Mouse (Mus musculus): Measurements from ENCODE around the gene Nes. TPM values are rescaled to one million over a fixed set of nuclear protein-coding genes. Genes with fewer than 3 reads are reported as not detected.

The Nes gene
- 10 to 100 TPM; 56.4 to 62.4 TPM for total RNA-seq (2021)

- peak; percentile 83 to 84 for DNase-seq
- intact Hi-C loops (cut with DNase I), result loop anchor here (1.0 kb wide), 2 partner anchors 16 to 100 kb away; no protein-coding TSS in a partner anchor
Observed at GRCm38 (mm10) chr3:87970939-87971488, at the start of gene Nes. Gene Nes, plus strand, starts transcription at chr3:87971078.

- intact Hi-C loops (cut with DNase I), result no loop called here
- DNase-seq, result no peak
Observed at GRCm38 (mm10) chr3:87924996-87925395, 45.9 kb upstream of the Nes start.

- intact Hi-C loops (cut with DNase I), result no loop called here
- no peak for DNase-seq
Observed at GRCm38 (mm10) chr3:87927452-87927851, 43.4 kb upstream of the Nes start.

DNA sequence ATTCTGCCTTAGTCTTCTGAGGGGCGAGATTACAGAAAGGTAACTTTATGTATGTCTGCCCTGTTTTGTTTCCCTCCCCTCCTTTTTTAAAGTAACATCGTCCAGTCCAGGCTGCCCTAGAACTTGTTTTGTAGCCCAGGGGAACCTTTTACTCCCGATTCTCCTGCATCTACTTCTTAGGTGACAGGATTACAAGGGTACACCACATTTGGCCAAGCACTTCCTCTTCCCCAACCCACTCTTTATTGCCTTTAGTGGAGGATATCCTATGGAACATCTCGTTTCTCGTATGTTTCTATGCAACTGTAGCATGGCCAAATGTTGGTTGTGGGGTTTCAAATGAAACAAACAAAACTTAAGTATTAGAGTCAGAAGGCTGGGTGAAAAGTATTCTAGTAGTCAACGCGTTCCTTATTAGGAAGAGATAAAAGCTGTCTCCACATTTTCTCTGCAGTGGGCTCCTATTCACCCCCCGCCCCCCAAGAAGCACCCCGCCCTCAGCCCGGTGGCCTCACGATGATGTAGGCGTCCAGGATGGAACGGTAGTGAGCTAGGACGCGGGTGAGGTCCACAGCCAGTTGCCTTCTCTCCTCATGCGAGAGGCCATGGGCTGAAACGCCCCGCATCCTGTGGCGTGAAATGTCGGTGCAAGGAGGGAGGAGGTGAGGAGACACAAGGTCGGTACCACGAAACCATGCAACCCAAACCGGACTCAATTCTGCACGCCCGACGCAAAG, 41.4 kb upstream of the Nes start:
- no peak for DNase-seq
- intact Hi-C loops (cut with DNase I), result no loop called here

GRCm38 (mm10) chr3:87930078-87930795, 40.6 kb upstream of the Nes start, which contains the start of the genes Isg20l2 and Rrnad1:
Gene Isg20l2, plus strand, starts transcription at chr3:87930314.
Gene Rrnad1, minus strand, starts transcription at chr3:87930717.
- DNase-seq, result peak; percentile 98 to 99
- intact Hi-C loops (cut with DNase I), result no loop called here

DNA sequence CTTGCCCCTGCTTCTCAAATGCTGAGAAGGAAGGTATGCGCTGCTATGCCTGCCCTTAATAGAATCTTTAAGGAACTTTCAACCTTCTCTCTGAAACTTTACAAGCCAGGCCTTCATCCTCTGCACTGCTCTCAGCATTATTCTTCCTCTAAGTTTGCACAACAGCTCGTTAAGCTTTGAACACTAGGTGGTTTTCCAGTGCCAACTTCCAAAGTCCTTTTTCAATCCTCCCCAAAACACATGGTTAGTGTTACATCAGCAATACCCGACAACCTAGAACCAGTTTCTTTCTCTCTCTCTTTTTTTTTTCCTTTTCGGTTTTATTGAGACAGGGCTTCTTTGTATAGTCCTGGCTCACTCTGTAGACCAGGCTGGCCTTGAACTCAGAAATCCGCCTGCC, 36.9 kb upstream of the Nes start:
- DNase-seq, result no peak
- intact Hi-C loops (cut with DNase I), result loop anchor here (2.0 kb wide), 1 partner anchor 135 kb away; no protein-coding TSS in a partner anchor

DNA sequence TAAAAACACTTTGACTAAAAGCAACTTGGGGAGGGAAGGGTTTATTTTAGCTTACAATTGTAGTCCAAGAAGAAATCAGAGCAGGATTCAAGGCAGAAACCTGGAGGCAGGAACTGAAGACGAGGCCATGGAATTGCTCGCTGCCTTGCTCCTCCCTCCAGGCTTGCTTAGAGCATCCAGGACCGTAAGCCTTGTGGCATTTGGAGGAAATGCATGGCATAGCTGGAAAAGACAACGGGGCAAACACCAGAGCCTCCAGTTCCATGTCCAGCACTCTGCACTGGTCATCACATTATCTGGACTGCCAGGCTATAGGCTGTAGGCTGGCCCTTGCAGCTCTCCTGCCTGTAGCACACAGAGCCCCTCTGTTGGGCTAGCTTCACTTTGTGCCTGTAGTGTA, 36.4 kb upstream of the Nes start:
- intact Hi-C loops (cut with DNase I), result loop anchor here (2.0 kb wide), 1 partner anchor 134 kb away; no protein-coding TSS in a partner anchor
- DNase-seq, result no peak

GRCm38 (mm10) chr3:87935201-87935600, 35.7 kb upstream of the Nes start:
- DNase-seq, result no peak
- intact Hi-C loops (cut with DNase I), result loop anchor here (1.0 to 2.0 kb wide), 2 partner anchors 26 to 134 kb away; no protein-coding TSS in a partner anchor

DNA sequence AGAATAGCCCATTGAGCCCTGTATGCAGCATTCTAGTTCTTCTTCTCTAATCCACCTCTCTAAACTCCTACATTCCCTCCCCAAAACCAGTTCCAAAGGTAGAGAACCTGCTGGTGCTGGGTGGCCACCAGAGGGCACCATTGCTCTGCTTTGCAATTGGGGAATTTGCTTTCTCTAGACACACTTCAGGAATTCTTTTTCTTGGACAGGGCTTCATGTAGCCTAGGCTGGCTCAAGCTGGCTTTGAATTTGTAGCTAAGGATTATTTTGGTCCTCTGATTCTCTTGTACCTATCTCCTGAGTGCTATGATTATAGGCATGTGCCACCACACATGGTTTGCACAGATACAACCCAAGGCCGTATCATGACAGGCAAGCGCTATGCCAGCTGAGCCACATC, 35.1 kb upstream of the Nes start:
- intact Hi-C loops (cut with DNase I), result loop anchor here (1.0 to 2.0 kb wide), 3 partner anchors 26 to 133 kb away; no protein-coding TSS in a partner anchor

GRCm38 (mm10) chr3:87940611-87941010, 30.3 kb upstream of the Nes start:
- intact Hi-C loops (cut with DNase I), result no loop called here
- no peak for DNase-seq

More for the DNA sequence above, 35.1 kb upstream of the Nes start:
- DNase-seq, result peak; percentile 83 to 91

DNA sequence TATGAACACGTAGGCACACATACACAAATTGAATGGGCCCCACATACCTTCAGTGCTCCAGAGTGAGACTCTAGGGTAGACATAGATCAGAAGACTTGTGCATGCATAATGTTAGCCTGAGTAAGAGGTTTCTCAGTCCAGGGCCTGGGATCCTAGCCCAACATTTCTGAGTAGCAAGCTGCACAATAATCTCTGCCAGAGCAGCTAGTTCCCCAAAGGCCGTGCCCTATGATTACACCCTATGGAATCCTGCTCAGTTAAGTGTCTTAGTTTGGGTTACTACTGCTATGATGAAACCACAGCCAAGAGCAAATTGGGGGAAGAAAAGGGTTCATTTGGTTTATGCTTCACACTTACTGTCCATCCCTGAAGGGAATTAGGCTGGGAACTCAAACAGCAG, 28.4 kb upstream of the Nes start:
- intact Hi-C loops (cut with DNase I), result loop anchor here (2.0 kb wide), 1 partner anchor 58 kb away; the partner anchor contains the start of gene Bcan
- no peak for DNase-seq

GRCm38 (mm10) chr3:87943586-87943985, 27.3 kb upstream of the Nes start:
- intact Hi-C loops (cut with DNase I), result loop anchor here (2.0 kb wide), 1 partner anchor 57 kb away; the partner anchor contains the start of gene Bcan

DNA sequence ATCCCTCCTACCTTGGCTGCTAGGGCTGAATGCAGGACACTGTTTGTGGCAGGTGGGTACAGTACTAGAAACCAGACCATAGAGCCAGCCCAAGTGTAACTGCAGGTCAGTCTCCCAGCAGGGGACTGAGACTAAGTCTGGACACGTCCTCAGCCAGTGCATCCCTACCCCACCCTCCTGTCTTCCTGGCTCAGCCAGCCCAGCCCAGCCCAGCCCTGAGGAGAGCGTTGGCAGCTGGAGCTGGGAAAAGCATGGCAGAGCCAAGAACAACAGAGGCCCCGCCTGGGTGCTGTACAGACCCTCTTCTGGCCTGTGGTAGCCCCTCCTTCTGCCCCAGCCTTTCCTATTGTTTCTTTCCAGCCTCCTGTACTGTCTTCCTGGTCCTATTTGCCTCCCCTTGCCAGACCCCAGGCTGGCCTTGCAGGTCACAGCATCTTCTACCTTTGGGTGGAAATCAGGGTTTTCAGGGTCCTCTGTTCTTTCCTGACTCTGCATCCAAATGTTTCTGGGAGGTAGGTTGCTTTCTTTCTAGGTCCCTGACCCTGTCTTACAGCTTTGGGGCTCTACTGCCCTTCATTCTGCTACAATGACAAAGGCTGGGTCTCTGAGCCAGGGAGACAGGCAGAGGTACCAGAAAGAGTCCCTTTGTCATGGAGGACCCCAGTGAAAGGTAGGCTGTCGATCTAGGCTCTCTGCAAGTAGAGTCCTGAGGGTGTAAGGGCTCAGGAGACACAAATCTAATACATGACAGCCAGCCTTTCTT, 25.9 kb upstream of the Nes start:
- intact Hi-C loops (cut with DNase I), result no loop called here
- peak; percentile 46 to 49 for DNase-seq

More at GRCm38 (mm10) chr3:87943586-87943985, 27.3 kb upstream of the Nes start:
- no peak for DNase-seq

DNA sequence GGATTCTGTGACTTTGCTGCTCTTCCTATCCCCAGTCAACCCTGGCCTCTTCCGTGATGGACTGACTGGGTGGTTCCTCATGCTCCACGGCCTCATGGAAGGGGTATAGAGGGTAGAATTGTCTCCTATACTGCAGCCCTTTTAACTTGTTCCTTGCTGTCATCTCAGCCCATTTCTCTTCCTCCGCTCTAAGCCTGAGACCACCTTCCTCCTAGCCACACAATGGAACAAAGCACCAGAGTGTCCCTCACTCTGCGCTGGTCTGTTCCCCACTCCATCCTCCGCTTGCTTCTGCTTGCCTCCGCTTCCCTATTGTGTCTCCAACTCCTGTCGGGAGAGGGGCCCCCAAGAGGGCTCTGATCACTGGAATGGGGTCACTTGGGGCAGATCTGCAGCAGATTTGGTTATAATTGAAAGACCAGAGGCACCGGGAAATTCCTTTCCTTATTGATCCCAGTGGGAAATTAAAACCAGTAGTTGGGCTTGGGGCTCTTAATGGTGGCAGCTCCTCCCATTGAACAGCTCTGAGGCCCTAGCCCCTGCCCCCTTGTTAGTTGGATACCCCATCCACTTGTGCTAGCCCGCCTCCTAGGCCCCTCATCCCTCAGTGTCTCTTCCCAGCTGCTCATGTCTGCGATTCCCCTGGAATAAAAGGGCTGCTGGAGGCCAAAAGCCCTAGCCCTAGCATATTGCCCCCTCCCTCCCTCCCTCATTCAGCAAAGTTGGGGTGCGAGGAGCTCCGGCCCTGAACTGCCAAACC, 24.9 kb upstream of the Nes start:
- no peak for DNase-seq
- intact Hi-C loops (cut with DNase I), result no loop called here

DNA sequence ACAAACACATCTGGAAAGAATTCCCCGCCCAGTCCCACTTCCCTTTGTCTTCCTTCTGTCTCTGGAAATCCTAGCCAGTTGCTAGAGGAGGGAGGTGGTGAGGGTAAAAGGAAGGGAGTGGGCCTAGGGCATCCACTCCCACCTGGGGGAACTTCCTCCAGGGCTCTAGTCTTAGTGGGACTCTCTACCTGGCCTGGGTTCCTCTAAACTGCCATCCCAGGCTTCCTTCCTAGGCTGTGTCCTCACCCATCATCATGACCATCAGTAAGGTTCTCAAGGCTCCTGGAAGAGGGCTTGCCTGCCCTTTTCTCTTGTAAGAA, 24.4 kb upstream of the Nes start:
- intact Hi-C loops (cut with DNase I), result no loop called here
- DNase-seq, result no peak

DNA sequence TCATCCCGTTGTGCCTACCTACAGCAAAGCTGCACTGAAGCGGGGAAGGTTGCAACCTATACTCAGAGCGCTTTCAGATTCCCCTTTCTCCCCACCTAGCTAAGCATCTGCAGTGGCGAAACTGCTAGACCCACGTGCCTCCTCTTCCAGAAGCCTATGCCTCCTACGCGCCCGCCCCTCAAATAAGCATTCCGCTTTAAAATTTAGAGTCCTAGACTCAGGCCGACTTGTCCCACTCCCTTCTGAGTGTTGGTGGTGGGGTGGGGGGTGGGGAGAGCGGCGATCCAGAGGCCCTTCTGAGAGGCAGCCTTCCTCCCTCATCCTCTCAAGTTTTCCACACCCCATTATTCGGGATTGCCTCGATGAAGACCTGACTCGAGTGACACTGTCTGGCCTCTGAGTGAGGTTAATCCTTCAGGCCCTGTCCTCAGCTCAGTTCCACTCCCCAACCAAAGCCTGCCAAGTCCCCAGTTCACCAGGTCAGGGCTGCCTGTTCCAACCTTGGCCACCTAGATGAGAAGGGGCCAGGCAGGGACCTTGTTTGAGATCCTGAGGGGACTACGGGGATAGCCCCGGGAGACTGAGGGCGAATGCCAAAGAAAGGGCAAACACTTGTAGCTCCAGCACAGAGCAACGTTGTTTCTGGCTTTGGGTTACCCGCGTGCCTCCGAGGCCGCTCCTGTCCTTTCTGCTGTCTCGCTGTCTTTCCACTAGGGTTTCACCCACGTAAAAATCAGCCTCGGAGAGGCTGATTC, 23.6 kb upstream of the Nes start:
- no peak for DNase-seq
- intact Hi-C loops (cut with DNase I), result no loop called here

DNA sequence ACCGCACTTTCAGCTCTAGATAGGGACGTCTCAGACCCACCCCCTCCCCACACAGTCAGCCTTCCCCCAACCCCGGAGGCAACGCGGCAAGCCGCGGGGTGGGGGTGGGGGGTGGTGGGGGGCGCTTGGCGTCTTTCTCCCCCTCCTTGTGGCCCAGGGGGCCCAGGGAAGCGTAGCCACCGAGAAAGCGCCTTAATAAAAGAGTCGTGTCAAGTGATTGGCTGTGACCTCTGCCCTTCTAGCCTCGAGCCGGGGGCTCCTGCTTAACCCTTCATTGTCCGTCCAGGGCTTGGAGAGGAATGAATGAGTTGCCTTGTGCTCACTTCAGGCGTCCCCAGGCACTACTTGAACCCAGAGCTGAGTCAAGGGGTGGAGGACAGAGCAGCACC, 23.1 kb upstream of the Nes start:
- intact Hi-C loops (cut with DNase I), result no loop called here
- DNase-seq, result no peak

DNA sequence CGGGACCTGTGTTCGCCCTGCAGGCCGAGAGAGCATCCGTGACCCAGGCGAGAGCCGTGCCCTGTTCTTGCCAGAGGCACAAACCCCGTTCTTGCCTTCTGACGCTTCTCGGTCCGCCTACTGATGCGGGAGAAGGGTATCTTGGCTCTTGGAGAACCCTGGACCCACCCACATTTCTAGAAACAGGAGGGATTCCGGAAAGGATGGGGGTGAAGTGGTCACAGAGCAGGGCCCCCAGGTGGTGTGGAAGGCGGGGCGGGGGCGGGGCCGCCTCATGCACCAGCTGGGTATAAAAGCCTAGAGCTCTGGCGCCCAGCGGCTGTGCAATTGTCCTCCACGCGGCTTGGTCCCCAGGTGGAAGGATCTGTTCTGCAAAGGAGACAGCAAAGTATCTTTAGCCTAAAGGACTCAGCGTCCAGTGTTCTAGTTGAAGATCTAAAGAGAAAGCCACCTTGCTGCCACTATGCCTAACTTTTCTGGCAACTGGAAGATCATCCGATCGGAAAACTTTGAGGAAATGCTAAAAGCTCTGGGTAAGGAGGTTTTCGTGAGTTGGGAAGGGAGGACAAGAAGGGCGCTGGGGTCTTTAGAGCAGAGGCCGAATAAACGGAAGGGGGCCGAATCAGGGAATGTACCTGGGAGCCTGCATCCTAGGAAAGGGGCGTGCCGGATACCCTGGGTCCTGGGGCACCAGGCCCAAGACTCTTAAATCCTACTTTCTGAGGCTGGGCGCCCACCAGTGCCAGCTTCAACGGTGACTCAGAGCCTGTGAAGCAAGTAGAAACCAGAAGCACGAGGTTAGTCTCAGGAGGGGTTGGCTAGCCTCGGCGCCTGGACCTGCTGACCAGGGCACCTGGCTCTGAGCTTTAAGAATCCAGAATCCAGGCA, 22.3 kb upstream of the Nes start, which contains the start of gene Crabp2:
TSS of gene Crabp2 (plus strand) at position 289 of the 888 bp plus-strand sequence.
- intact Hi-C loops (cut with DNase I), result no loop called here
- no peak for DNase-seq

Data from heart, postnatal 10 days (tissue).